Mouse (Mus musculus) testis, adult 2 months (tissue): Measurements from ENCODE around the gene Pygm. TPM values are rescaled to one million over a fixed set of nuclear protein-coding genes. Genes with fewer than 3 reads are reported as not detected.

Experiments
- H3K27ac ChIP-seq: fragments of 200-500 bp; 2 replicates; pipeline ENCODE4 v1.5.1; 2012; ENCODE audit warnings: low read depth, low read length; ENCODE audit not compliant: control insufficient read depth, insufficient read depth
- H3K27me3 ChIP-seq: fragments of 200-500 bp; 2 replicates; pipeline ENCODE4 v1.6.1; 2012; ENCODE audit warnings: mild to moderate bottlenecking, low read length, moderate library complexity; ENCODE audit not compliant: control insufficient read depth, insufficient read depth
- H3K36me3 ChIP-seq: fragments of 200-500 bp; 2 replicates; pipeline ENCODE4 v1.6.1; 2012; ENCODE audit warnings: mild to moderate bottlenecking, low read length; ENCODE audit not compliant: control insufficient read depth, insufficient read depth
- H3K4me1 ChIP-seq: fragments of 200-500 bp; 2 replicates; pipeline ENCODE4 v1.6.1; 2012; ENCODE audit warnings: low read length; ENCODE audit not compliant: control insufficient read depth, insufficient read depth
- H3K4me3 ChIP-seq: fragments of 200-500 bp; 2 replicates; pipeline ENCODE4 v1.5.1; 2012; ENCODE audit warnings: low read depth, mild to moderate bottlenecking, low read length, moderate library complexity, mixed read lengths; ENCODE audit not compliant: control insufficient read depth
- CTCF ChIP-seq: fragments of 200-500 bp; IDR thresholded peaks from 2 replicates; pipeline ENCODE4 v1.5.1; 2012; ENCODE audit warnings: low read depth, mild to moderate bottlenecking, inconsistent platforms, low read length, moderate library complexity; ENCODE audit not compliant: control insufficient read depth, insufficient read depth, insufficient replicate concordance
- POLR2A ChIP-seq: fragments of 200-500 bp; IDR thresholded peaks from 2 replicates; pipeline ENCODE4 v1.6.1; 2012; ENCODE audit warnings: low read depth, mild to moderate bottlenecking, inconsistent platforms, low read length, moderate library complexity; ENCODE audit not compliant: control insufficient read depth
- polyA plus RNA-seq: library from polyadenylated mRNA; depleted of rRNA; stranded (reverse); fragments of >200 nt; gene quantifications from 2 replicates; pipeline ENCODE4 v1.2.3, GENCODE M21; 2012

Gene Pygm
- polyA plus RNA-seq, 1 experiment, result 6.9 TPM

DNA sequence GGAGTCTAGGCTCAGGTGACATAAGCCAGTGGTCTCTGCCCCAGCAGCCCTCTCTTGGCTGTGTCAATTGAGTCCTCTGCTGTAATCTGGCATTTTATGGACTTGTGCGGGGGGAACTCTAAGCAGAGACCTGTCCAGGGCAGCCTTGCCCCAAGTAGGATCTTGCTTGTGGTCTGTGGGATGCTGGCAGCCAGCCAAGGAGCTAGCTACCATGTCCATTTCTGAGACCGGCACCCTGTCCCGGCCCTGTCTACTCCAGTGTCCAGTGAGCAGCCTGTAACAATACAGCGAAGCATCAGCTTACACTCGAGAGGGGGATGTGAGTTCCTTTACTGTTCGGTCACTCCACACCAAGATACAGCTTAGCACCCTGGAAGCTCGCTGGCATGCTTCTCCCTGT, 30.2 kb upstream of the Pygm start:
- Histone ChIP-seq H3K4me1 (no peaks in the 10 kb centered on the region), H3K4me3 (no peak overlapping the region), H3K27ac (no peak overlapping the region), H3K36me3 (no peaks in the 10 kb centered on the region), H3K27me3 (no peaks in the 10 kb centered on the region)
- TF ChIP-seq POLR2A (no peak; the same call in 1 of the 2 replicates), CTCF (no peak)

DNA sequence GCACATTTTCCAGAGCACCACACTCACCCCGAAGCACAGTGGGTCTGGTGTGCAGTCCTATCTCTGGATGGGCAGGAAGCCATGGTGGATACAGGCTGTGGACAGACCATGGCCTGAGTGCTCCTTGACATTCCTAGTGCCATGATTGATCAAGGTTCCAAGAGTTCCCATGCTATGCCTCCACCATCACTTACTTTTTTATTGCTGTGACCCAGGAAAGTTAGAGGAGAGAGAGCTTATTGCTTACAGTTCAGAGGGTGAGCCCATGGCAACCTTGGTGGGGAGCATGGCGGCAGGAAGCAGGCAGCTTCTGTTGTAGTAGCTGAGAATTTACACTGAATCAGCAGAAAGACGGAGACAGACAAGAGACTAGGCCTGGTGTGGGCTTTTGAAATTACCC, 22.9 kb upstream of the Pygm start:
- H3K36me3 ChIP-seq, result peaks cover 5% of the 10 kb centered on the region
- H3K4me1 ChIP-seq, result no peaks in the 10 kb centered on the region
- no peak for TF ChIP-seq CTCF
- TF ChIP-seq POLR2A, result no peak
- no peak overlapping the region for H3K27ac ChIP-seq
- H3K27me3 ChIP-seq, result no peaks in the 10 kb centered on the region
- peak overlapping the region; percentile 48 for H3K4me3 ChIP-seq

GRCm38 (mm10) chr19:6363091-6363410, 21.1 kb upstream of the Pygm start:
- Histone ChIP-seq H3K27me3 (no peaks in the 10 kb centered on the region), H3K4me3 (peak overlapping the region; percentile 90), H3K36me3 (peaks cover 5% of the 10 kb centered on the region), H3K4me1 (no peaks in the 10 kb centered on the region), H3K27ac (peak overlapping the region; percentile 97)
- TF ChIP-seq CTCF, result no peak
- no peak for TF ChIP-seq POLR2A

DNA sequence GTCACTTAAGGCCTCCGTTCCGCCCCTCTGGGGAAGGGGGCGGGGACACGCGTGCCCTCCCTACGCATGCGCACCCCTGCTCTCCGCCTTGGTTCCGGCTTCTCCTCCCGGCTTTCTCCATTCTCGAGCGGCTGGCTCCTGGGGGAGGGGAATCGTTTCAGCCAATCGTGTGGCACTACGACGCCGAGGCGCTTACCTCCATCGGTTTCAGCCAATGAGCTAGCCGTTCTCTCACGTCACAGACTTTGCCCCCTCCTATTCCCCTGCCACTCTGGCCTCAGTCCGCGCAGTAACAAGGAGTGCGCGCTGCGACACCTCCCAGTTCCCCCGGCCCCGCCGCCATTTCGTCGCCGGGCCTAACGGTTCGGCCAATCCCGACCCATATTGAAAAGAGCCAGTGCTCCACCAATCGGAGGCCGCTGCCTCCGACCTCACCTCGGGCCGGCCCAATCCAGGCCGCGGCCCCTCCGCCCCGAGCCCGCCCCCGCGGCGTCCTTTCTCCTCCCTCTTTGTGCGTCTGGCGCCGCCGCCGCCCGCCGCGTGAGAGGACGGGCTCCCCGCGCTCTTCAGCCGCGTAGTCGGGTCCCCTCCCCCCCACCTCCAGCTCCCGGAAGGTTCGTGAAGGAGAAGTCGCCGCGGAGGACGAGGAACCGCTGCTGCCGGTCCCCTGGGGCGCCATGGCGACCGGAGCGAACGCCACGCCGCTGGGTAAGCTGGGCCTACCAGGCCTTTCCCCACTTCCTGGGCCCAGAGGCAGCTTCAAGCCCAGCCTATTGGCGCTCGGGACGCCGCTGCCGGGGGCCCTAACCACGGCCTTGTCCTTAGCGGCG, 20.6 kb upstream of the Pygm start, which contains the start of gene Sf1:
Sf1 (plus strand) TSS at position 280 of the 830 bp plus-strand sequence.
- H3K4me1 ChIP-seq, result no peaks in the 10 kb centered on the region
- H3K27me3 ChIP-seq, result no peaks in the 10 kb centered on the region
- peaks cover 5% of the 10 kb centered on the region for H3K36me3 ChIP-seq
- peak within 1 kb of the TSS; percentile 97 for H3K27ac ChIP-seq
- TF ChIP-seq POLR2A, result peak; percentile 83
- no peak for TF ChIP-seq CTCF
- H3K4me3 ChIP-seq, result peak within 1 kb of the TSS; percentile 90

GRCm38 (mm10) chr19:6364317-6364725, 19.9 kb upstream of the Pygm start:
- H3K27ac ChIP-seq, result peak overlapping the region; percentile 97
- H3K4me1 ChIP-seq, result no peaks in the 10 kb centered on the region
- peak; percentile 91 for TF ChIP-seq POLR2A
- no peak; the same call in 1 of the 2 replicates for TF ChIP-seq CTCF
- H3K36me3 ChIP-seq, result peaks cover 5% of the 10 kb centered on the region
- no peaks in the 10 kb centered on the region for H3K27me3 ChIP-seq
- H3K4me3 ChIP-seq, result peak overlapping the region; percentile 90

DNA sequence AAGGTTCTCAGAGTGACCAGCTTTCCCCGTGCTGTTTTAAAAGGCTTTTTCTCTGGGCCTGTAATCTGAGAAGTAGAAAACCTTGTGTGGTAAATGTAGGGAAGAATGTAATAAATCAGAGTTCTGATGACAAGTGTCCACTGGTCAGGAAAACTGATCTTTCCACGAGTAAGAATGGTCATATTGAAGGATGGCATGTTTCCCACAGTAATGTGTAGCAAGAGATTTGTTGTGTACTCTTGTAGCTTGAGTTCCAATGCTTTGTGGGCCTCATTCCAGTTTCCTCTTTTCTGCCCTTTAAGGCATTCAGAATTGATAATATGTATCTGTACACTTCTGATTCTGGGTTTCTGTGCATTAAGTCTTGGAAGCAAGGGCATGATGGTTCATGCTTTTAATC, 19.4 kb upstream of the Pygm start:
- no peaks in the 10 kb centered on the region for H3K4me1 ChIP-seq
- TF ChIP-seq POLR2A (no peak), CTCF (no peak)
- H3K27me3 ChIP-seq, result no peaks in the 10 kb centered on the region
- H3K27ac ChIP-seq, result peak overlapping the region; percentile 97
- H3K36me3 ChIP-seq, result peaks cover 5% of the 10 kb centered on the region
- H3K4me3 ChIP-seq, result peak overlapping the region; percentile 90

DNA sequence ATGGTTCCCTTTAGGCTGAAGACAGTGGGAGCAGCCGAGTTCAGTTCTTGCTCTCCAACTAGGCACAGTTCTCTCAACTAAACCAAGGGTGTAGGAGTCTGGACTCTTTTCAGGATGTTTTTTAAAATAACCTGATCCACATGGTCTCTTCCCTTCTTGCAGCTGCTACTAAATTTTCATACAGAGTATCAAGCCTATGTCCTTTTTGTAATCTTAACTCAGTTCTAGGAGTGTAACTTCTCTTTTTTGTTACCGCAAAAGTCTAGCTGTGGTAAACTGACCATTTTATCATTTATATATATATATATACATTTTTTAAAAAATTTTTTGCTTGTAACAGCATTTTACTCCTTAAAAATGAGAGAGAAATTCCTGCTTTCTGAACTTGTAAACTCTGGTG, 14.0 kb upstream of the Pygm start:
- H3K27me3 ChIP-seq, result no peaks in the 10 kb centered on the region
- H3K36me3 ChIP-seq, result peaks cover 12% of the 10 kb centered on the region
- no peaks in the 10 kb centered on the region; the same call in 1 of the 2 replicates for H3K4me1 ChIP-seq
- TF ChIP-seq POLR2A, result no peak
- TF ChIP-seq CTCF, result no peak
- no peak overlapping the region for H3K4me3 ChIP-seq
- no peak overlapping the region for H3K27ac ChIP-seq

DNA sequence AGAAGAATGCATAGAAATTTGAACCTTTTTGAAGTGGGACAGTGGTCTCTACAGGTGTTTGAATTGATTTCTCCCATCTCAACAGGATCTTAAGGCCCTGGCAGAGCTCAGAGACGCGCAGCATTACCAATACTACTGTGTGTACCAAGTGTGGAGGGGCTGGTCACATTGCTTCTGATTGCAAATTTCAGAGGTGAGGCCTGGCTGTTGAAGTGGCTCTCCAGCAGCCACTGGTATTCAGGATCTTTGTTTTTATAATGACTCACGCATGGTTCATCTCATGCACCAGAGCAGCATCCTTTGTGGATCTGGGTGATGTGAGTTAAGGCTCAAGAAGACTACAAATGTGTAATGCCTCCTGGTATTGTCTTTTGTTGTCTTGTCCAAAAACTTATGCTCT, 11.8 kb upstream of the Pygm start:
- Histone ChIP-seq H3K36me3 (peaks cover 13% of the 10 kb centered on the region), H3K4me3 (no peak overlapping the region), H3K4me1 (peaks cover 2% of the 10 kb centered on the region; the same call in 1 of the 2 replicates), H3K27me3 (no peaks in the 10 kb centered on the region), H3K27ac (no peak overlapping the region)
- TF ChIP-seq CTCF, result no peak
- no peak for TF ChIP-seq POLR2A
